Mouse (Mus musculus) lung, adult 2 months (tissue): ENCODE results near the gene Exosc5.

Experiments
- CTCF ChIP-seq: fragments of 200-500 bp; IDR thresholded peaks from 2 replicates; pipeline ENCODE4 v1.5.1; 2011; ENCODE audit warnings: mild to moderate bottlenecking, low read length, control low read depth; ENCODE audit not compliant: insufficient read depth
- POLR2A ChIP-seq: fragments of 200-500 bp; IDR thresholded peaks from 2 replicates; pipeline ENCODE4 v1.6.1; 2011; ENCODE audit warnings: low read depth, mild to moderate bottlenecking, control low read depth, low read length, borderline replicate concordance; ENCODE audit errors: extremely low read depth

GRCm38 (mm10) chr7:25712801-25713200 is 53.8 kb downstream of the Exosc5 start:
- TF ChIP-seq CTCF (no peak), POLR2A (no peak)
